Mouse (Mus musculus) granulocyte monocyte progenitor cell, adult 5-6 weeks (primary cell): ENCODE measurements at regions not wholly inside any gene's neighbourhood (a gene's known extent, or its start where the extent isn't known, plus 50 kb on each side); places are given as distances from the start of the nearest gene placed in this dataset.

Experiments used
- ATAC-seq: replicated peaks from 2 replicates; pipeline ENCODE4 v1.8.0; 2016; ENCODE audit warnings: mild to moderate bottlenecking, moderate TSS enrichment, inconsistent platforms; ENCODE audit not compliant: poor library complexity, severe bottlenecking

- no peak for ATAC-seq
Observed at GRCm38 (mm10) chr12:73830122-73830521, 71.1 kb upstream of the Hif1a start.

- no peak for ATAC-seq
Observed at GRCm38 (mm10) chr12:73830551-73831203, 70.5 kb upstream of the Hif1a start.

- no peak for ATAC-seq
Observed at GRCm38 (mm10) chr12:73831204-73831595, 70.0 kb upstream of the Hif1a start.

- ATAC-seq: no peak
Observed at GRCm38 (mm10) chr12:73831637-73832385, 69.4 kb upstream of the Hif1a start.

- ATAC-seq: no peak
Observed at GRCm38 (mm10) chr12:73832789-73833188, 68.4 kb upstream of the Hif1a start.

GRCm38 (mm10) chr12:73836132-73836531 is 65.0 kb upstream of the Hif1a start:
- ATAC-seq: no peak

- ATAC-seq: no peak
Observed at GRCm38 (mm10) chr12:73837036-73837435, 64.1 kb upstream of the Hif1a start.

- no peak for ATAC-seq
Observed at GRCm38 (mm10) chr12:73837921-73838320, 63.3 kb upstream of the Hif1a start.

- no peak for ATAC-seq
Observed at GRCm38 (mm10) chr12:73838330-73838729, 62.8 kb upstream of the Hif1a start.

GRCm38 (mm10) chr12:73842000-73842675 is 59.0 kb upstream of the Hif1a start:
- peak; percentile 73 for ATAC-seq

- no peak for ATAC-seq
Observed at GRCm38 (mm10) chr12:73844782-73845181, 56.4 kb upstream of the Hif1a start.

- ATAC-seq: no peak
Observed at GRCm38 (mm10) chr12:73846672-73847071, 54.5 kb upstream of the Hif1a start.

GRCm38 (mm10) chr12:73847336-73847735 is 53.8 kb upstream of the Hif1a start:
- no peak for ATAC-seq

- ATAC-seq: no peak
Observed at GRCm38 (mm10) chr12:73850831-73851230, 50.3 kb upstream of the Hif1a start.
